Mouse (Mus musculus) ES-E14 (cell line): ENCODE data around the gene Dguok. TPM values are rescaled to one million over a fixed set of nuclear protein-coding genes. Genes with fewer than 3 reads are reported as not detected.

ENCODE experiments used
- DNase-seq: peaks from one replicate; pipeline ENCODE4 v3.0.0-alpha.2; 2013; ENCODE audit warnings: low read depth, low spot score
- H3K27ac ChIP-seq: 2 replicates; pipeline ENCODE4 v1.5.1; 2012; ENCODE audit warnings: low read depth, mild to moderate bottlenecking, low read length, moderate library complexity, mixed read lengths; ENCODE audit not compliant: poor library complexity, insufficient read depth, severe bottlenecking
- H3K36me3 ChIP-seq: 2 replicates; pipeline ENCODE4 v1.6.1; 2012; ENCODE audit warnings: mild to moderate bottlenecking, low read length, moderate library complexity, mixed read lengths; ENCODE audit not compliant: control insufficient read depth, poor library complexity, insufficient read depth, severe bottlenecking
- H3K4me1 ChIP-seq, 2 experiments: fragments of 150-350 bp in 1 of 2; sonication (generic) in 1 of 2; 2 replicates each; pipeline ENCODE4 v1.6.1; 2012; ENCODE audit warnings: low read length in 2 of 2, mild to moderate bottlenecking in 1 of 2, mixed read lengths in 1 of 2; ENCODE audit not compliant: control insufficient read depth in 2 of 2, insufficient read depth in 2 of 2, poor library complexity in 1 of 2
- H3K4me3 ChIP-seq, 2 experiments: fragments of 150-350 bp in 1 of 2; sonication (generic) in 1 of 2; 2 replicates each; pipeline ENCODE4 v1.5.1; 2012; ENCODE audit warnings: low read length in 2 of 2, low read depth in 1 of 2, mild to moderate bottlenecking in 1 of 2, mixed read lengths in 1 of 2; ENCODE audit not compliant: insufficient read depth in 1 of 2, poor library complexity in 1 of 2, severe bottlenecking in 1 of 2
- H3K9ac ChIP-seq: 2 replicates; pipeline ENCODE4 v1.6.1; 2012; ENCODE audit warnings: low read depth, mild to moderate bottlenecking, low read length, mixed read lengths; ENCODE audit not compliant: poor library complexity, insufficient read depth, severe bottlenecking
- H3K9me3 ChIP-seq: fragments of 150-350 bp; sonication (generic); 2 replicates; pipeline ENCODE4 v1.6.1; 2012; ENCODE audit warnings: low read depth, mild to moderate bottlenecking, low read length; ENCODE audit not compliant: control insufficient read depth, insufficient read depth
- CHD2 ChIP-seq: IDR thresholded peaks from 2 replicates; pipeline ENCODE4 v1.6.1; 2014; ENCODE audit warnings: mild to moderate bottlenecking, low read depth, low read length, inconsistent platforms
- HCFC1 ChIP-seq: IDR thresholded peaks from 2 replicates; pipeline ENCODE4 v1.6.1; 2012; ENCODE audit warnings: low read length, inconsistent platforms, borderline replicate concordance; ENCODE audit not compliant: insufficient read depth
- MAFK ChIP-seq: IDR thresholded peaks from 2 replicates; pipeline ENCODE4 v1.6.1; 2014; ENCODE audit warnings: mild to moderate bottlenecking, low read depth, low read length, inconsistent platforms; ENCODE audit not compliant: insufficient read depth
- ZC3H11A ChIP-seq: IDR thresholded peaks from 2 replicates; pipeline ENCODE4 v1.6.1; 2012; ENCODE audit warnings: low read depth, mild to moderate bottlenecking, inconsistent platforms, low read length, borderline replicate concordance
- ZNF384 ChIP-seq: IDR thresholded peaks from 2 replicates; pipeline ENCODE4 v1.6.1; 2012; ENCODE audit warnings: low read depth, low read length, inconsistent platforms
- in situ Hi-C, 2 experiments: fragments of 600-800 bp; cut with MboI; formaldehyde crosslinking; loops; one replicate each; pipeline ENCODE4 v1.15.1; 2025; ENCODE audit warnings: low sequenced_read_pairs in 2 of 2, inconsistent platforms in 1 of 2; ENCODE audit not compliant: unreplicated experiment in 2 of 2
- total RNA-seq: library from RNA; depleted of rRNA; stranded (reverse); fragments of 300-350 nt; gene quantifications from 2 replicates; pipeline ENCODE4 v1.2.3, GENCODE M21; 2012

Dguok gene
- total RNA-seq, 1 experiment = 21.4 TPM

GRCm38 (mm10) chr6:83456131-83456983 is 50.4 kb downstream of the Dguok start:
- Histone ChIP-seq H3K27ac (no peak overlapping the region), H3K4me1 (peaks cover 0 to 2% of the 10 kb centered on the region in 2 experiments; a peak in 1 of 4 replicates), H3K9ac (peak overlapping the region; percentile 42), H3K9me3 (no peaks in the 10 kb centered on the region), H3K4me3 (peak overlapping the region; percentile 73 to 84), H3K36me3 (no peaks in the 10 kb centered on the region)
- DNase-seq = no peak
- no peak for TF ChIP-seq HCFC1
- no peak for TF ChIP-seq ZC3H11A
- TF ChIP-seq CHD2 = no peak
- no peak for TF ChIP-seq MAFK
- TF ChIP-seq ZNF384 = no peak
- in situ Hi-C loops = no loop called here

GRCm38 (mm10) chr6:83455328-83456130 is 51.2 kb downstream of the Dguok start:
- TF ChIP-seq HCFC1 (no peak), MAFK (no peak), ZNF384 (no peak)
- DNase-seq = no peak
- H3K9me3 ChIP-seq = no peaks in the 10 kb centered on the region
- H3K4me1 ChIP-seq = peaks cover 0 to 2% of the 10 kb centered on the region in 2 experiments; a peak in 1 of 4 replicates
- H3K9ac ChIP-seq = peak overlapping the region; percentile 42
- H3K4me3 ChIP-seq = peak overlapping the region; percentile 73 to 84
- in situ Hi-C loops = no loop called here
- H3K36me3 ChIP-seq = no peaks in the 10 kb centered on the region
- H3K27ac ChIP-seq = no peak overlapping the region

GRCm38 (mm10) chr6:83453706-83454105 is 53.1 kb downstream of the Dguok start:
- no peak overlapping the region for H3K9ac ChIP-seq
- DNase-seq = no peak
- no peak overlapping the region for H3K27ac ChIP-seq
- H3K4me3 ChIP-seq = no peak overlapping the region
- no peak for TF ChIP-seq CHD2
- TF ChIP-seq HCFC1 = no peak
- TF ChIP-seq MAFK = no peak
- TF ChIP-seq ZC3H11A = no peak
- TF ChIP-seq ZNF384 = no peak
- peaks cover 0 to 2% of the 10 kb centered on the region in 2 experiments; a peak in 1 of 4 replicates for H3K4me1 ChIP-seq
- H3K9me3 ChIP-seq = no peaks in the 10 kb centered on the region
- in situ Hi-C loops = no loop called here
- H3K36me3 ChIP-seq = no peaks in the 10 kb centered on the region

GRCm38 (mm10) chr6:83450451-83451303 is 56.1 kb downstream of the Dguok start:
- peaks cover 0 to 2% of the 10 kb centered on the region in 2 experiments; a peak in 1 of 4 replicates for H3K4me1 ChIP-seq
- TF ChIP-seq HCFC1 (no peak), CHD2 (no peak), ZNF384 (no peak), MAFK (no peak), ZC3H11A (no peak)
- in situ Hi-C loops = no loop called here
- H3K9me3 ChIP-seq = no peaks in the 10 kb centered on the region
- H3K36me3 ChIP-seq = no peaks in the 10 kb centered on the region
- H3K4me3 ChIP-seq = no peak overlapping the region
- H3K27ac ChIP-seq = no peak overlapping the region
- H3K9ac ChIP-seq = no peak overlapping the region
- DNase-seq = no peak
